Mouse (Mus musculus) left cerebral cortex, adult 11 months (tissue): Measurements from ENCODE around the gene Phxr2.

Experiments
- DNase-seq: peaks from one replicate; pipeline ENCODE4 v3.0.0; 2022; ENCODE audit warnings: low spot score

The Phxr2 gene

GRCm38 (mm10) chr10:99095114-99095513 is 31.0 kb downstream of the Phxr2 start:
- DNase-seq = no peak

GRCm38 (mm10) chr10:99093364-99093763 is 32.8 kb downstream of the Phxr2 start:
- DNase-seq = no peak

DNA sequence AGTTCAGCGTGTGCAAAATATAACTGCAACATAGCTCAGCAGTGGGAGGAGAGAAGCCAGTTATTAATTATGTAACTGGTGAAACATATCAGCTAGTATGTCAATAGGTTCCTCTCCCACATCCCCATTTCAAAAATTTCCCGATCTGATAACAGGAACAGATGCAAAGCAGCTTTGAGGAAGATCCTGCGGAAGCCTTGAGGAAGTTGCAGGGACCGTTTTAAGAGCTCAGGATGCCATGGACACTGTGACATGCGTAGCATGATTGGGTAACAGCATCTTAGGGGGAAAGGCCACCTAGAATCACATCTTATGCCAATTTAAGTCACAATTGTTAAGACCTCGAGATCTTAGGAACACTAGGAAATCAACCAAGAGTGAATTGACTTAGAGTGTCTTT is 36.2 kb downstream of the Phxr2 start:
- DNase-seq = no peak

- DNase-seq = no peak
Measured at GRCm38 (mm10) chr10:99086029-99086428, 40.1 kb downstream of the Phxr2 start.

DNA sequence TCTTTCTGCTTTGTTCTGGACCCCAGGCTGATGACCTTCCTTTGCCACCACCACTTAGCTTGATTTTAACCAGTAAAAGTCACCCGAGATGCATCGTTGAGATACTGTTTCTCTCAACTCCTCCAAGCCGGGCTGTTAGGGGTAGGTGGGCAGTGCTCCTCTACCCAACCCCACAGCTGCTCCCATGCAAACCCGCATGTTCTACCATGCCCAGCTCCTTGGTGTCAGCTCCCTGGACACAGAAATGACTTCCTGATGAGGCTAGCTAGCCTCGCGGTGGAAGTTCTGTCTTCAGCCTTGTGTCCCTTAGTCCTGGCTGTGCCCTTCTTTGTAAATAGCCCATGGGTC is 40.9 kb downstream of the Phxr2 start:
- DNase-seq = no peak

- DNase-seq = peak; percentile 79
Measured at GRCm38 (mm10) chr10:99084397-99085239, 41.5 kb downstream of the Phxr2 start.

- DNase-seq = no peak
Measured at GRCm38 (mm10) chr10:99083431-99084003, 42.6 kb downstream of the Phxr2 start.

DNA sequence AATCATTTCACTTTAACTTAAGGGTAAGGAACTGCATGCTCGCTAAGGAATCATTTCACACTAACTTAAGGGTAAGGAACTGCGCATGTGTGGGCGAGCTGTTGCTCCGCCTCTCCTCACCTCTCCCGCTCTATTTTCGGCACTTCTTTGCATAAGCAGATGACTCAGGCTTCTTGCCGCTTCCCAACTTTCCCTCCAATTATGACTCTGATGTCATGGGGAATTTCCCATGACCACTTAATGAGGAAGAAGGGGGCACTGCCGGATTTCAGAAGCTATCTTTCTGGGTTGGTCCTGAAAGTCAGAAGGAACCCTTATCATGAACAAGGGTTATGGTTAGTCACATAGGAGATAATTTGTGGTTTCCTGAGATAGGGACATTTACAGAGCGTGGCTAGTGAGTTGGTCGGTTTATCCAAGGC is 44.5 kb downstream of the Phxr2 start:
- peak; percentile 64 for DNase-seq

GRCm38 (mm10) chr10:99078621-99079020 is 47.5 kb downstream of the Phxr2 start:
- DNase-seq = no peak

DNA sequence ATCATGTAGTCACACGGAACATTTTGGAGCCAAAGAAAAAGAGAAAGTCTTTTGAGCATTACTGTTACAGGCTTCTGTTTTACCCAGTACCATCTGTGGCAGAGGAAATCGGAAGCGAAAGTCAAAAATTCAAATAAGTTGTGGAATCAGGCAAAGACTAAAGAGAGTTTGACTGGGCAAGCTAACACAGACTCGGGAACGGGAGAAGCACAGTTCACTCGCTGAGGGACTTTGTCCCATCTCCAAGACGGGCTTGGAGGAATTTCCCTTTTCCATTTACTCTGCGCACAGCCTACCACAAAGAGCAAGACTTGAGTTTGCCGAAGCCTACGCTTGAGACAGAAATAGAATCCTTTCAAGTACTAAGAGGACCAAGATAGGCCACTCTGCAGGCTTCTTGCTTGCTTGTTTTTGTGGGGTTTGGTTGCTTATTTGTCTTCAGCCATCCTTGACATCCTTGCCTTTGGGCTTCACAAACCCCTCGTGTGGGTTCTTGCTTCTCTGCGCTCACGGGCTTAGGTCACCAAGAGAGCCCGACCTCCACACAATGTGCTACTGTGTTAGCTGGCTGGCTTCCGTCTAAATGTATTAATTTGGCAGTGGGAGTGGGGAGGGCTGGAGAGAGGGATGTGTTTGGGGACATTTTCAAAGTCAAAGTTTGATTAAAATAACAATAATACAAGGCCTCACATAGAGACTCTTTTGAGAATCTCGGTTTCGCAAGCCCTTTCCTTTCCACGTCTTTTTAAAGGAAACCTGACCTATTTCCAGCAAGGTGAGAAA is 49.8 kb downstream of the Phxr2 start:
- DNase-seq = no peak
